Mouse (Mus musculus): ENCODE measurements around the gene Rfx8.

- TF ChIP-seq ZMIZ1 (IDR thresholded peaks at IDR 0.05; ENCODE audit: low read depth, low read length) = no peak
- no peak for TF ChIP-seq POLR2AphosphoS5 (IDR thresholded peaks at IDR 0.05; ENCODE audit: borderline replicate concordance, low read depth, low read length)
- TF ChIP-seq RAD21 (IDR thresholded peaks at IDR 0.05; ENCODE audit: low read depth, low read length) = no peak
- no peak for TF ChIP-seq GATA1 (IDR thresholded peaks at IDR 0.05; ENCODE audit: low read depth, low read length)
- no peak for TF ChIP-seq CTCF (IDR thresholded peaks at IDR 0.05 in 2 of 3, conservative IDR thresholded peaks at IDR 0.05 in 1 of 3; ENCODE audit: control insufficient read depth in 1 of 3, insufficient read depth in 1 of 3, low read depth in 2 of 3, low read length in 3 of 3, poor library complexity in 1 of 3, severe bottlenecking in 1 of 3)
- TF ChIP-seq CHD2 (IDR thresholded peaks at IDR 0.05; ENCODE audit: low read length) = no peak
- TF ChIP-seq UBTF (IDR thresholded peaks at IDR 0.05; ENCODE audit: borderline replicate concordance, insufficient read depth, low read depth, low read length) = no peak
- no peak for TF ChIP-seq MAX (IDR thresholded peaks at IDR 0.05; ENCODE audit: low read length)
- TF ChIP-seq HCFC1 (IDR thresholded peaks at IDR 0.05; ENCODE audit: low read depth, low read length) = no peak
- TF ChIP-seq EP300 (IDR thresholded peaks at IDR 0.05; ENCODE audit: low read depth in 1 of 2, low read length in 2 of 2) = no peak
- TF ChIP-seq NELFE (IDR thresholded peaks at IDR 0.05; ENCODE audit: low read depth, low read length) = no peak
- TF ChIP-seq TCF12 (IDR thresholded peaks at IDR 0.05; ENCODE audit: low read depth, low read length) = no peak
Observed at GRCm38 (mm10) chr1:39770436-39770835, 49.6 kb upstream of the Rfx8 start.
